Mouse (Mus musculus): ENCODE data around the gene Rdh9.

DNA sequence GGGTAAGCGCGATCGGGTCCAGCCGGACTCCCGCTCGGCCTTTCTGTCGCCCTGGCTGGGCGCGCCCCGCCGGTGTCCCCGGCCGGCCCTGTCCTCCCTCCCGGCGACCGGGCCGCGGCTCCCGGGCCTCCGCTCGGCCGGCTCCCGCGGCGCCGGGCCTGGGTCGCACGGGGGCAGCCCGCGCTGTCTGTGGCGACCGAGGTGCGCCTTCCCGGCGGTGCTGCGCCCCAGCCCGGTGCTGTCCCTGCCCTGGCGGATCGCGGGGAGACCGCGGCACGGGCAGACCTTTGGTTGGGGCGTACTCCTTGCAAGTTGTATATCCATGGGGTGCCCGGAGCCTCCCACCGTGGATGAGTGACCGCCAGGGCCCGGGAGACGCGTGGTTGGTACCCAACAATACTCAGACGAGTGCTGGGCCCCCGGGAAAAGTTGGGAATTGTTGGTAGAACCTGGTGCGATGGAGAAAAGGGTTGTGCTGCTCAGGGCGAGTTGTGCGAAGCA lies 36.5 kb upstream of the Rdh9 start:
- TF ChIP-seq TAL1 (IDR thresholded peaks at IDR 0.05; ENCODE audit: low read length) (no peak), GATA1 (IDR thresholded peaks at IDR 0.05; ENCODE audit: low read length) (no peak)
